Mouse (Mus musculus): Measurements from ENCODE around the gene Mn1.

DNA sequence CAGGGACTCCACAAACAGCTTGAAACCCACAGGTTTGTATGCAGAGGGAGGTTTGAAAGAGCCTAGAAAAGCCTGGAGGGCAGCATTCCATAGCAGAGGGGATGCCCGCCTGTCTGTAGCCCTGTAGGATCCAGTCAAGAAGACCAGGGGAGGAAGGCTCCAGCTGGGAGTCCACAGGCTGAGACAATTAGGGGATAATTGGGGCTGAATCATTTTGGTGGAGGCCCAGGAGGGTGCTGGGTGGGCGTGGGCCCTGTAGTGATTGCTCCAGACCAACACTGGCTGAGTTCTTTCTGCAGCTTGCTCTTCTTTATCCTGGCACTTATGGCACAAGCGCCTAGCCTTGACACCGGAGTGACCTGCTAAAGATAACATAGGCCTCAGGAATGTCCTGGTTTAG lies 18.7 kb upstream of the Mn1 start:
- TF ChIP-seq CTCF (IDR thresholded peaks at IDR 0.05; ENCODE audit: extremely low read depth, insufficient read depth, low read length) (no peak), POLR2A (IDR thresholded peaks at IDR 0.05; ENCODE audit: extremely low read depth, insufficient read depth, low read length) (no peak)

Measured in cortical plate, adult 2 months (tissue).